Mouse (Mus musculus) hindbrain, postnatal 0 days (tissue): ENCODE data around the gene Eif3d. TPM values are rescaled to one million over a fixed set of nuclear protein-coding genes. Genes with fewer than 3 reads are reported as not detected.

Experiments
- ATAC-seq: fragments of 200-750 bp; cut with Nextera tagmentation; 2 replicates; pipeline ENCODE4 v1.8.0; 2017; ENCODE audit warnings: mild to moderate bottlenecking, moderate TSS enrichment, moderate library complexity
- DNase-seq: peaks from one replicate; pipeline ENCODE4 v3.0.0-alpha.2; 2015; ENCODE audit warnings: low spot score
- H3K27ac ChIP-seq: fragments of 300-500 bp; sonication (generic); 2 replicates; pipeline ENCODE4 v1.5.1; 2014; ENCODE audit warnings: mild to moderate bottlenecking
- H3K27me3 ChIP-seq: fragments of 300-500 bp; sonication (generic); 2 replicates; pipeline ENCODE4 v1.6.1; 2014; ENCODE audit warnings: low read length, mixed read lengths; ENCODE audit not compliant: insufficient read depth
- H3K36me3 ChIP-seq: fragments of 300-500 bp; sonication (generic); 2 replicates; pipeline ENCODE4 v1.6.1; 2014; ENCODE audit warnings: low read length, mixed read lengths; ENCODE audit not compliant: insufficient read depth
- H3K4me1 ChIP-seq: fragments of 300-500 bp; sonication (generic); 2 replicates; pipeline ENCODE4 v1.6.1; 2014; ENCODE audit warnings: antibody characterized with exemption, low read length, mixed read lengths; ENCODE audit not compliant: insufficient read depth
- H3K4me2 ChIP-seq: fragments of 300-500 bp; sonication (generic); 2 replicates; pipeline ENCODE4 v1.6.1; 2014; ENCODE audit warnings: low read depth, mild to moderate bottlenecking, low read length, moderate library complexity, mixed read lengths
- H3K4me3 ChIP-seq: fragments of 300-500 bp; sonication (generic); 2 replicates; pipeline ENCODE4 v1.5.1; 2014; ENCODE audit warnings: low read length
- H3K9ac ChIP-seq: fragments of 300-500 bp; sonication (generic); replicated peaks from 2 replicates; pipeline ENCODE4 v1.6.1; 2014; ENCODE audit warnings: mild to moderate bottlenecking, low read length, moderate library complexity, mixed read lengths
- H3K9me3 ChIP-seq: fragments of 300-500 bp; sonication (generic); 2 replicates; pipeline ENCODE4 v1.6.1; 2016; ENCODE audit warnings: low read length, mixed read lengths
- CTCF ChIP-seq: IDR thresholded peaks from 2 replicates; pipeline ENCODE4 v1.5.1; 2016; ENCODE audit warnings: antibody characterized with exemption, control low read depth, low read depth
- WGBS: fragments of 180-500 bp; shearing (Covaris S2); extraction: QIAGEN DNeasy Blood & Tissue Kit; methylation state at CpG from one replicate; pipeline ENCODE4 v1.1.7; 2014; 5-methylcytosine and 5-hydroxymethylcytosine counted together
- polyA plus RNA-seq: library from polyadenylated mRNA; unstranded; fragments of >200 nt; fragmentation: Nextera tagmentation; extraction: Ambion mirVana; gene quantifications from 2 replicates; pipeline ENCODE4 v1.2.1, GENCODE M21; 2015
- total RNA-seq: library from RNA; depleted of rRNA; stranded (reverse); fragments of >200 nt; gene quantifications from 2 replicates; pipeline ENCODE4 v1.2.3, GENCODE M21; 2014

Gene Eif3d
- total and polyA plus RNA-seq, 2 experiments from 2014 or later, result 139 to 155 TPM

DNA sequence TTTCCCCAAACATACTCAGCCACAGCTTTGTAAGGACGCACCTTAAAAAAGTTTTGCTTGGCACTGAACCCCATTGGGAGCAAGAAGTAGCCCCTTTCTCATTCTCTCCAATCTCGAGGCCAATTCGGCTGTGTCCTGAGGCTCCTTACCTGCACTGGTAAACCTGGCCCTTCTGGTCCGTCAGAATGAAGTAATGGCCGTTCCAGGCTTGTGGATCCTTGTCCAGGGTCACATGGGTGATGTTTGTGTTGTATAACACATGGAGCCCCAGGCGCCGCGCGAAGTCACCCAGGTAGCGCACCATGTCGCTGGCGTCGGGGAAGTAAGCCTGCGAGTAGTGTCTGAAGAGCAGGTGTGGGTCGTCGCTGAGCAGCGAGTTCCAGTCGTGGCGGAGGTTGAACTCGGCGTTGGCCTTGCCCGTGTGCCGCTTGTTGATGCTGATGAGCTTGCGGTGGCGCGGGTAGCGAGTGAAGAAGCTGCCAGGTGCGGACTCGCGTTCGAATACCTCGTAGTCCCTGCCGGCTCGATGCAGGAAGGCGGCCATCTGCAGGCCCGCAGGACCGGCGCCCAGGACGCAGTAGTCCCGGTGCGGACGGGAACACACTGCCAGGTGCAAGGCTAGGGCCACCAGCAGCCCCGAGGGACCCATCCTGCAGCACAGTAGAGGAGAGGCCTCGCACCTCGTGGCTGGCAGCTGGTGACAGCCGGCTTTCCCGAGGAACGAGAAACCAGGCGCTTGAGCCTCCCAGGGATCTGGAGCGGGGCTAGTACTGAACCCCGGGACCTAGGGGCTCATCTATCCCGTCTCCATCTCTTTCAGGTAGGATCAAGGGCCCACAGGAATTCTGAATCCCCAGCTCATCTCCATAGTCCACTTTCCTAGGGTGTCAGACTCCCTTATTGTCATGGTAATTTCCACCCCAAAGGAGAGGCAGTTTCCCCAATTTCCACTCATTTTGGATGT, 14.9 kb downstream of the Eif3d start:
- Histone ChIP-seq H3K27me3 (no peaks in the 10 kb centered on the region), H3K36me3 (peaks cover 28% of the 10 kb centered on the region), H3K27ac (peak overlapping the region; percentile 32; the same call in 1 of the 2 replicates), H3K4me2 (peak overlapping the region; percentile 66), H3K4me3 (peak overlapping the region; percentile 46), H3K4me1 (peaks cover 8% of the 10 kb centered on the region; the same call in 1 of the 2 replicates), H3K9me3 (no peaks in the 10 kb centered on the region), H3K9ac (peak overlapping the region; percentile 49)
- ATAC-seq (peak; percentile 50), DNase-seq (peak; percentile 34)
- 9% methylated on average over 52 of the region's 52 CpGs for WGBS
- no peak for TF ChIP-seq CTCF

DNA sequence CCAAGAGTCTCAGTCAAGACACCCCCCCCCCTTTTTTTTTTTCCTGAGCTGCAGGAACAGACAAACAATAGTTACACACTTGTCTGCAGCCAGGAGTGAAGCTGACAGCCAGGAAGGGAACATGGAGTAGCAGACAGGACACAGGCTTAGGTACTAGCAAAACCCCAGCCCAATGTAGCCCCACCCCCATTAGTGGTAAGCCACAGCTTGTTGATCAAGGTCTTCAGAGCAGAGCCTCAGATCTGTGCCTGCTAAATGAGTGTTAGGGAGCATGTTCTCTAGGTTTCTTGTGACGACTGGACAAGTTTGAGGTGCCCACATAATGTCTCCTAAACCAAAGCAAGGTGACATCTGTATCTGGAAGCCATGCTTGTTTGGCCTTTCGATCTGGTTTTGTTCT, 16.3 kb downstream of the Eif3d start:
- 87% methylated on average over 2 of the region's 2 CpGs for WGBS
- DNase-seq (no peak), ATAC-seq (no peak)
- H3K4me1 ChIP-seq, result peaks cover 8% of the 10 kb centered on the region; the same call in 1 of the 2 replicates
- no peaks in the 10 kb centered on the region for H3K27me3 ChIP-seq
- H3K9me3 ChIP-seq, result no peaks in the 10 kb centered on the region
- peaks cover 24% of the 10 kb centered on the region for H3K36me3 ChIP-seq
- no peak overlapping the region for H3K9ac ChIP-seq
- no peak for TF ChIP-seq CTCF
- peak overlapping the region; percentile 29 for H3K4me2 ChIP-seq
- H3K4me3 ChIP-seq, result no peak overlapping the region
- no peak overlapping the region for H3K27ac ChIP-seq

DNA sequence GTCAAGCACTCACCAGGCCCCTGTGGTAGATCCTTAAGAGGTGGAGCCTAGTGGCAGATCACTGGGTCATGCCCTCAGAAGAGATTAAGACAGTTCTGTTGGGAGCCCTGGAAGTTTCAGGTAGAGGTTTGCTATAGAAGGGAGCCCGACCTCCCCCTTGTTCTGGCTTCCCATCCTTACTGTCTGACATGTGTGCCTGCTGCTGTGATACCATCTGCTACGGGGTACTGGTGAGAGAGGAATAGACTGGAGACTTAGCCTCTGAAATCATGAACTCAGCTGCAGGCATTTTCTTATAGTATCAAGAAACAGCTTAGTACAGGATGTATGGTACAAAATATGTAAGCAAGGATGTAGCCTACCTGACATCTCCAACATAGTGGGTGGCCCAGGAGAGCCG, 17.7 kb downstream of the Eif3d start:
- H3K9ac ChIP-seq, result no peak overlapping the region
- WGBS, result 79% methylated on average over 3 of the region's 3 CpGs
- TF ChIP-seq CTCF, result no peak
- H3K4me3 ChIP-seq, result no peak overlapping the region
- no peak overlapping the region for H3K4me2 ChIP-seq
- DNase-seq, result no peak
- no peak for ATAC-seq
- H3K36me3 ChIP-seq, result peaks cover 17% of the 10 kb centered on the region; the same call in 1 of the 2 replicates
- H3K27ac ChIP-seq, result no peak overlapping the region
- no peaks in the 10 kb centered on the region for H3K27me3 ChIP-seq
- peaks cover 8% of the 10 kb centered on the region; the same call in 1 of the 2 replicates for H3K4me1 ChIP-seq
- H3K9me3 ChIP-seq, result no peaks in the 10 kb centered on the region

DNA sequence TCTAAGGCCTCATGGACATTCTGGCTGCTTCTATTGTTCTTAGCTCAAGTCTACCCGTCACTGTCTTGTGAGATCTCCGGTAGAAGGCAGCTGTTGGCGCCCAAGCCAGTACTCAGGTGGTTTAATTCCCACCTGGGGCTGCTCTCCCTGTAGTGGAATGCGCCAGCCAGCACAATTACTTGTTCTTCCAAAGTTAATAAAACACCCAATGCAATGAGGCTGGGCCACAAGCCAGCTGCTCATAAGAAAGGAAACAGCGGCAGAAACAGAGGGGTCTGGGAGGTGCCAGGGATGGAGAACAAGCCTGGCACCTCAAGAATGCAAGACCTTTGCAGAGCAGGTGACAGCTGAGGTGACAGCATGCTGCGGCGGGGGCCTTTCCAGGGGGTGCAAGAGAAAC, 21.6 kb downstream of the Eif3d start:
- no peaks in the 10 kb centered on the region for H3K9me3 ChIP-seq
- peaks cover 39% of the 10 kb centered on the region for H3K36me3 ChIP-seq
- DNase-seq, result no peak
- H3K4me3 ChIP-seq, result no peak overlapping the region
- ATAC-seq, result no peak
- H3K4me2 ChIP-seq, result no peak overlapping the region
- TF ChIP-seq CTCF, result no peak
- H3K9ac ChIP-seq, result no peak overlapping the region
- H3K4me1 ChIP-seq, result no peaks in the 10 kb centered on the region
- no peak overlapping the region for H3K27ac ChIP-seq
- 79% methylated on average over 7 of the region's 7 CpGs for WGBS
- H3K27me3 ChIP-seq, result no peaks in the 10 kb centered on the region

DNA sequence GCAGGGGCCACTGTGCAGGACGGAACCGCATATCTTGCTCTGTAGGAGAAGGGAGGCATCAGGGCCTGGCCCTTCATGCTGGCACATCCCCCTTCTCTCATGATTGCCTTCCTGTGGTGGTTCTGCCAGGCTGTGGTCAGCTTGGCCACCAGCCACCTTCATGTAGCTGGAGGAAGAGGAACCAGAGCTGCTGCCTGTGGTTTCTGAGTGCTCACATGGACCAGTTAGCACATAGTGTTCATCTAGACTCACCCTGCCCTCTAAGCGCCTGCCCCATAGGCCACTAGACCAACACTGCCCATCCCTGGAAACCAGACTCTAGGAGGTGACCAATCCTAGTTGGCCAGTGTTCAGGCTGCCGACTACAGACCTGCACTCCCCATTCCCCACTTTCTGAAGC, 24.9 kb downstream of the Eif3d start:
- ATAC-seq, result no peak
- Histone ChIP-seq H3K27ac (no peak overlapping the region), H3K4me2 (no peak overlapping the region), H3K4me3 (no peak overlapping the region), H3K9ac (no peak overlapping the region), H3K27me3 (no peaks in the 10 kb centered on the region), H3K9me3 (no peaks in the 10 kb centered on the region), H3K36me3 (peaks cover 47% of the 10 kb centered on the region), H3K4me1 (no peaks in the 10 kb centered on the region)
- WGBS, result 92% methylated on average over 4 of the region's 4 CpGs
- no peak for DNase-seq
- TF ChIP-seq CTCF, result no peak

DNA sequence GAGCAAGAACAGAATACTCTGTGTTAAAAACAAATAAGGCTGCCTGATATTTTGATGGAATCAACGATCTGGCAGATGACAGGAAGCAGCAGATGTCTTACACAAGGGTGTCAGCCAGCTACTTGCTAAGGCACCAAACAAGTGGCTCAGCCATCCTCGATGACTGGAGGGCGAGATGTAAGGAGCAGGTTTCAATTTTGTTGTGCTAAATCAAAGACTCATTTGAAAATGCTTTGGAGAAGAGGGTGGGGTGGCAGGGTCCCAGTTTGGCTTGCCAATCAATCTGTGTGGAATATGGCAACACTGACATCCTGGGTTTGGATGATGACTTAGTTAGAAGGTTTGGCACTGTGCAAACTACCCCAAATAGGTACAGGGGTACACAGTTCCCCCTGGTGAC, 29.1 kb downstream of the Eif3d start:
- TF ChIP-seq CTCF, result no peak
- H3K4me3 ChIP-seq, result no peak overlapping the region
- H3K36me3 ChIP-seq, result peaks cover 25% of the 10 kb centered on the region
- H3K4me1 ChIP-seq, result no peaks in the 10 kb centered on the region
- no peaks in the 10 kb centered on the region for H3K27me3 ChIP-seq
- ATAC-seq (no peak), DNase-seq (no peak)
- H3K27ac ChIP-seq, result no peak overlapping the region
- H3K9me3 ChIP-seq, result no peaks in the 10 kb centered on the region
- H3K9ac ChIP-seq, result no peak overlapping the region
- 78% methylated on average over 3 of the region's 3 CpGs for WGBS
- no peak overlapping the region for H3K4me2 ChIP-seq

DNA sequence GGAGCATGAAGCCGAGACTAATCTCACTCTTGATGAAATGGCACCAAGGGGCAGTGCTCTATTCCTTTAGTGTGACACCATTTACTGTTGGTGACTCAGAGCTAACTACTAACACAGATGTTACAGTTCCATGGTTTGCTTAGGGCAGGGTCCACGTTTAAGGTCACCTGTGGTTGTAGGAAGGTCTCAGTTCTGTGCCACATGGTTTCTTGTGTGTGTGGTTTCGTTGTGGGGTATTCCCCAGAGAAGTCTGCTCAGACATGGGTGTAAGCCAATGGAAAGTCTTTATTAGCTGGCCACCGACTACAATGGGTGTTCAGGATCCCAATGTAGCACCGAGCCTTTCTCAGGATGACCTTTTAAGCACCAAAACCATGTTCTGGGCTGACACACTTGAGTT, 32.1 kb downstream of the Eif3d start:
- ATAC-seq, result no peak
- Histone ChIP-seq H3K4me2 (no peak overlapping the region), H3K4me3 (no peak overlapping the region), H3K27ac (no peak overlapping the region), H3K9me3 (no peaks in the 10 kb centered on the region), H3K4me1 (peaks cover 8% of the 10 kb centered on the region; the same call in 1 of the 2 replicates), H3K27me3 (no peaks in the 10 kb centered on the region), H3K36me3 (peaks cover 15% of the 10 kb centered on the region), H3K9ac (no peak overlapping the region)
- TF ChIP-seq CTCF, result no peak
- no peak for DNase-seq
- WGBS, result 74% methylated on average over 5 of the region's 5 CpGs
